Mouse (Mus musculus) urinary bladder, postnatal 25 days (tissue): ENCODE data around the gene Cntnap2.
"Not testable (repeated sequence)": the region's sequence is repeated elsewhere in the genome, so short reads cannot be mapped to it uniquely, and the experiment has no call there.

Experiments used
- DNase-seq: peaks from one replicate; pipeline ENCODE4 v3.0.0; 2022; ENCODE audit warnings: low spot score

The Cntnap2 gene

GRCm38 (mm10) chr6:46263171-46263570 is 1204.0 kb downstream of the Cntnap2 start:
- DNase-seq = no peak

GRCm38 (mm10) chr6:46346946-46347345 is 1287.8 kb downstream of the Cntnap2 start:
- no peak for DNase-seq

GRCm38 (mm10) chr6:46361091-46361490 is 1301.9 kb downstream of the Cntnap2 start:
- no peak for DNase-seq

GRCm38 (mm10) chr6:46362156-46362555 is 1303.0 kb downstream of the Cntnap2 start:
- no peak for DNase-seq

DNA sequence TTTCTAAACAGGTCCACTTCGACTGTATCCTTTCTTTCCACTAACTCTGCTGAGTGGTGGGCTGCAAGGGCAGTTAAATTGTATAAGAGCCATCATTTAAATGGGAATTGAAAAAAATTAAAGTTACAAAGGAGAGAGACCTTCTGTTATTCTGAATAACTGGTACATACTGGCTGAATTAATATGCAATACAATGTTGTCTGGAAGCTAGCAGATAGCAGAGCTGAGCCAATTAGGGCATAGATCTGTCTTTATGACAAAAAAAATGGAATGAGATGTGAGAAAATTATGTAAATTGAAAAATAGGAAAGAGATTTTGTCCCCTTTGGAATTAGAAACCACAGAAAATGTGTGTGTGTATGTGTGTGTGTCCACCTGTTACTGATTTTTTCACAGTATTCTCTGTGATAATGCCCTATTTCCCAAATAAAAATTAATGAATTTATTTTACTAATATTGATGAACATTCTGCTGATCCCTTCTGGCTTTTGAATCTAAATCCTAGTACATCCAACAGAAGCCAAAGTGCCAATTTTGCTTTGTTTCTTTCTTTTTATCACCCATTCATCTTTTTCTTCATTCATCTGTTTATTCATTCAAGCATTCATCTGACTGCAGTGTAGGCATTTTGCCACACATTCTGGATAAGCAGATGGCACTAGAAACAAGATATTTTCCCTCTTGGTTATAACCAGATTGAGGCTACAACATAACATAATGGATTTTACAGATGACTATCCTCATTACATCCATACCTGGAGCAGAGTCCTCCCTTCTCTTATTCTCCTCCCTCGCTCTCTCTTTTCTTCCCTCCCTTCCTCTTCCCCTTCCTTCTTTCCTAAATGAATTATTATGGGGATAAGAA is 1339.8 kb downstream of the Cntnap2 start:
- DNase-seq = no peak

- no peak for DNase-seq
These were observed 1355.0 kb downstream of the Cntnap2 start for GRCm38 (mm10) chr6:46414154-46414553.

GRCm38 (mm10) chr6:46414562-46414961 is 1355.4 kb downstream of the Cntnap2 start:
- DNase-seq = no peak

- DNase-seq = no peak
These were observed 1360.7 kb downstream of the Cntnap2 start for GRCm38 (mm10) chr6:46419827-46420226.

DNA sequence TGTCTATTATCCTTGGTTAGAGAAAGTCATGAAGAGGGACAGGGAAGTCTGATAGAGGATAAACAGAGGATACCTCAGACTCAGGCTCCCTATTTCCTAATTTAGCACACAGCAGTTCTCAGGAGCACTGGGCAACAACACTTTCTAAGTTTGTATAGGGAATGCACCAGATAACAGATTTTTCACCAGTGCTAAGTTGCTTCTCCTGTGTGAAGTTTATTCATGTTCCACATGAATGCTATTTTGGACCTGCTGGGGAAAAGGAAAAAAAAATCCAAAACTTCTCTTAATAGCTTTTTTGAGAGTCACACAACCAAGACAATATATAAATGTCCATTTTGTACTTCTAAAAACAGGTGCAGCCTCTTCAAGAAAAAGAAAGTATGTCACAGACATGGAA is 1361.2 kb downstream of the Cntnap2 start:
- DNase-seq = no peak

DNA sequence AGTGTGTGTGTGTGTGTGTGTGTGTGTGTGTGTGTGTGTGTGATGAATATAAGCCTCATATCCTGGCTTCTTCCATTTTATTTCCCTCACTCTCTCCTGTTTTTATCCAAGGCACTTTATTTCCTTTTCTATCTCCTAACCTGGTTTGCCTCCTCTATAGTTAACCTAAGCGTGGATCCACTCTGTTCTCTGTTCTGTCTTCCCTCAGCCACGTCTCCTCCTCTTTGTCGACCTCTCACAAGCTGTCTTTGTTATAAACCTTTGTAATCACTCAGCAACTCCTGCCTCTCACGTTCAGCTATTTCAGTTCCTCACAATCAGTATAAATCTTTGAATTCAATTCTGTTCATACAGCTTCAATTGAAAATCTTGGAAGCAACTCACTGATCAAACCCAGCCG is 1369.1 kb downstream of the Cntnap2 start:
- DNase-seq = no peak

GRCm38 (mm10) chr6:46450917-46451638 is 1391.9 kb downstream of the Cntnap2 start:
- DNase-seq = no peak

GRCm38 (mm10) chr6:46472683-46473082 is 1413.5 kb downstream of the Cntnap2 start:
- no peak for DNase-seq

GRCm38 (mm10) chr6:46484392-46484791 is 1425.2 kb downstream of the Cntnap2 start:
- DNase-seq = no peak

DNA sequence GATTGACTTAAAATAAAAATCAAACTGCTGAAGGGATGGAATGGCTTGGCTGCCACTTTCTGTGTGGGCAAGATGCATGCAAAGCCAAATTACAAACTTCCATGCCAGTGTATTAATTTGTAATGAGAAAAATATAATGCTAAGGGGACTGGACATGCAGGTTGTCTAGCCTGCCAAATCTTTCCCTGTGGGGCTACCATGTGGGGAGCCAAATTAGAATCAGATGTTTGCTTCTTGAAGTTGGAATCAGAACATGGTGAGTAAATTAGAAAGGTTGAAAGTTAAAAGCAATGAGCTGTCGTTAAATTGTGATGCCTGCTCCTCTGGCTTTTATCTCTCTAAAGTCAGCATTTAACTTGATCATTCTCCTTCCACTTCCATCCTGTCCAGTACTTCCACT is 1443.6 kb downstream of the Cntnap2 start:
- DNase-seq = no peak

DNA sequence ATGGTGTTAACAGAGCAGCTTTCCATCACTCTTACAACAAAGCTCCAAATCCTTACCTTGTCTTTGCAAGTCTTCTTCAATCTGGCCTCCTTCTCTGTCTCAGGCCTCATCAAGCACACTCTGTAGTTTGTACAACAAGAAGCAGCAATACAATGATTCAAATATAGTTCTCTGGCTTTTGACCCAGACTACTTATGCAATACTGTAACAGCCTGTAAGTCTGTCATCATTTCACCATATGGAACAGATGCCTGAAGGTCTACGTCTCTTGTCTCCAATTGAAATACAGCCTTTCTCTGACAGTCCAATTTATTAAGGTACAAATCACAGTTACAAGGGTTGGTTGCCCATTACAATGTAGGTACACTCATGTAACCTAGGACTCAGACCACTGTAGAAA is 1453.7 kb downstream of the Cntnap2 start:
- no peak for DNase-seq

GRCm38 (mm10) chr6:46537586-46537985 is 1478.4 kb downstream of the Cntnap2 start:
- not testable (repeated sequence) for DNase-seq

DNA sequence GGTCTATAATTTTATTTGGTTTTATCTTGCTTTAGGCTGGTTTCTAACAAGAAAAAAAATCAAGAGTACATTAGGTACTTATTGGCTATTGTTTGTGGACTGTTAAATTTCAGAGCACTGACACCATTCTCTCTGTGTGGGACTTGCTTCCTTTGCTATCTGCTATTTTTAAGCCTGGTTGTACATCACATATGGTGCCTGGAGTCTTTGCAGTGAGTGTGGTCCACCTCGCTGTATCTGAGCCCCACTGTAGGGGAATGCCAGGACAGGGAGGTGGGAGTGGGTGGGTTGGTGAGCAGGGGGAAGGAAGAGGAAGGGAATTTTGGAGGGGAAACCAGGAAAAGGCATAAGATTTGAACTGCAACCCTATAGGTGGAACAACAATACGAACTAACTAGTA is 1504.3 kb downstream of the Cntnap2 start:
- DNase-seq = no peak

- no peak for DNase-seq
These were observed 1515.9 kb downstream of the Cntnap2 start for GRCm38 (mm10) chr6:46575055-46575454.

- no peak for DNase-seq
These were observed 1553.2 kb downstream of the Cntnap2 start for GRCm38 (mm10) chr6:46612365-46612764.

DNA sequence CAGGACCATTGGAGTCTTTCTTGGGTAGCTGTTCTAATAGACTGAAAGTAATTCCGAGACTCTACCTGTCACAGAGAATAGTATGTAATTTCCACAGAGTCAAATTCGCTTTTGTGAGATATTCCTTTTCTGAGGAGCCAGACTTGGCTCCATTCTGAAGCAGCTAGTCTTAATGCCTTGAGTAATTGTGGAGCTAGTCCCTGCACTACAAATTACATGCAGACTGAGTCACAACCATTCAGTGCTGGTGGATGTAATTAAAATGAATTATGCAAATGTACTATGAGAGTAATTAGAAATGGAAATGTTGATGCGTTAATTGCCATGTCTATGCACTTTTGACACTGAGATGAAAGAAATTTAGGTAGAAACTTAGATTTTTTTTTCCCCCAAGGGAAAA is 1553.7 kb downstream of the Cntnap2 start:
- DNase-seq = no peak

- no peak for DNase-seq
These were observed 1609.9 kb downstream of the Cntnap2 start for GRCm38 (mm10) chr6:46669018-46669417.

GRCm38 (mm10) chr6:46675081-46675480 is 1615.9 kb downstream of the Cntnap2 start:
- no peak for DNase-seq

DNA sequence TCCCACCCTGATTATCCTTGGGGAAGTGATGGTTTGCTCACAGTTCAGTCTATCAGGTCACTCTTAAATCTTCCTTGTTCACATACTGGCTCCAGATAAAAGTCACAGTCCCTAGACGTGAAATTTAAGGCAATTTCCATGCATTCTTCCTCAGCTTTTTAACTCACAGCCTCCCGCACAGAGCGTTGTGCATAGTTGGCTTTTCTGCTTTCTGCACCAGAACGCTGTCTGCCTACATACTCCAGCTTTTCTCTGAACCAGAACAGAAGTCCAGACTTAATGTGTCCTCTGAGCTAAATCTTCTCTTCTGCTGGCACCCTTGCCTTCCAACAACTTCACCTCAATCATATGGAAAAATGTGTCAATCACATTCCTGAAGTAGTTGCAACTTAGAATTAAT is 1616.5 kb downstream of the Cntnap2 start:
- no peak for DNase-seq
